Mouse (Mus musculus): ENCODE measurements around the gene Ttc9c.

DNA sequence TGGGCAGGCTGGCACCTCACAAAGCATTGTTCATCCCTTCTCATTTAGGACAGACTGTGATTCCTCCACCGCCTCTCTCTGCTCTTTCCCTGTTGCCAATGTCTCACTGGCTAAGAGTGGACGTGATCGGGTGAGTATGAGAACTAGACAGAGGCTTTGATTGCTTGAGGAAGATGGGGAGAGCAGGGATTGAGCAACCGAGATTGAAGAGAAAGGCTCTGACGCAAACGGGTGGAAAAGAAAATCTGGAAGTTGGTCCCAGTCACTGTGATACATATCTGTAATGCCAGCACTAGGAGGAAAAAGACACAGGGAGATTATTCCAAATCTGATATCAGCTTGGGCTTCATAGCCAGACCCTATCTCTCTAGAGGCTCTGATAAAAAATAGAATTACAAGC lies 23.8 kb upstream of the Ttc9c start:
- TF ChIP-seq CTCF (IDR thresholded peaks at IDR 0.05; ENCODE audit: borderline replicate concordance, insufficient read depth, low read depth, low read length) (no peak), POLR2A (IDR thresholded peaks at IDR 0.05; ENCODE audit: borderline replicate concordance, insufficient read depth, low read length) (no peak)
